Mouse (Mus musculus) thymus, postnatal 36 days (tissue): ENCODE measurements around the gene Ptpn13.

Experiments
- DNase-seq, 2 experiments: peaks; one replicate each; pipeline ENCODE4 v3.0.0; 2022; ENCODE audit warnings: mixed read lengths in 2 of 2

The Ptpn13 gene

DNA sequence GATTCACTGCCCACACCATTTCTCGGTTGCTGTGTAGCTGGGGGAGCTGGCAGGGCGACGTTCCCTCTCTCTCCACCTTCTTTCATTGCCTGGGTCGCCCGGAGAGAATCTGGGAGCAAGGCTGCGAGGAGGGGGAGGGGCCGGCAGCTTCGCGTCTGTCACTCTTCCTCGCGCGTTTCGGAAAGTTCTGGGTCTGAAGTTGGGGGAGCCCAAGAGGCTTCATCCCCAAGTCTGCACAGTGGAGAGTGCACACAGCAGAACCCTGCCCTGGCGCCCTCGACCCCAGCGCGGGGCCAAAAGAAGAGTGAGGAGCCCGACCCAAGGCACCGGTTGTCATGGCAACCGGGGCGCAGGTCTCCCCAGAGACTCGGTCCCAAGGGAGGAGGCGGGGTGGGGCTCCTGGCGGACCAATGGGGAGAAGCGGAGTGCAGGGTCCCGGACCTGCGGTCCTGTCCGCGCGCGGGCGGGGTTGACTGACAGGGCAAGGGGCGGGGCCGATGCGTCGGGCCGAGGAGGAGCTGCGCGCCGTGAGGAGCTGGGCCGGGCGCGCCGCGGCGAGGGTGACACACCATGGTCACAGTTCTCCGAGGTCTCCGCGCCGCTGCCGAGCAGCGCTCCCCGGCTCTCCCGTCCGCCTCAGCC is at the start of gene Ptpn13:
Gene Ptpn13 (plus strand): TSS at position 515 of the 642 bp plus-strand sequence.
- peak; percentile 86 to 92 for DNase-seq

DNA sequence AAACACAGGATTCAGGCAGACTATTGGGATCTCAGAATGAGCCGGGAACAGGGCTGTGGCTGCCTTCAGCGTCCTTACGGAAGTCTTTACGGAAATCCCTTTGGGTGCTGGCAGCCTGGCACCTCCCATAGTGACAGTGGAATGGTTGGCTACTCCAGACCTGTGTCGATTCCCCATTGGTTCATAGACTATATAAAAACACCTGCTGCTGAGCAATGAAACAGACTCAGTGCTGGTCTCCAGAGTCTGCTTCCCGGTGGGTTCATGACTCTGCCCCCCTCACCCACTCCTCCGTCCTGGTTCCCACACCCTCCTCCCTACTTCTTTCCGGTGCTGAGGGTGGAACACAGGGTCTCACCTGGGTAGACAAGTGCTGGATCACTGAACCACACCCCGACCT is 49.8 kb upstream of the Ptpn13 start:
- DNase-seq, result no peak

DNA sequence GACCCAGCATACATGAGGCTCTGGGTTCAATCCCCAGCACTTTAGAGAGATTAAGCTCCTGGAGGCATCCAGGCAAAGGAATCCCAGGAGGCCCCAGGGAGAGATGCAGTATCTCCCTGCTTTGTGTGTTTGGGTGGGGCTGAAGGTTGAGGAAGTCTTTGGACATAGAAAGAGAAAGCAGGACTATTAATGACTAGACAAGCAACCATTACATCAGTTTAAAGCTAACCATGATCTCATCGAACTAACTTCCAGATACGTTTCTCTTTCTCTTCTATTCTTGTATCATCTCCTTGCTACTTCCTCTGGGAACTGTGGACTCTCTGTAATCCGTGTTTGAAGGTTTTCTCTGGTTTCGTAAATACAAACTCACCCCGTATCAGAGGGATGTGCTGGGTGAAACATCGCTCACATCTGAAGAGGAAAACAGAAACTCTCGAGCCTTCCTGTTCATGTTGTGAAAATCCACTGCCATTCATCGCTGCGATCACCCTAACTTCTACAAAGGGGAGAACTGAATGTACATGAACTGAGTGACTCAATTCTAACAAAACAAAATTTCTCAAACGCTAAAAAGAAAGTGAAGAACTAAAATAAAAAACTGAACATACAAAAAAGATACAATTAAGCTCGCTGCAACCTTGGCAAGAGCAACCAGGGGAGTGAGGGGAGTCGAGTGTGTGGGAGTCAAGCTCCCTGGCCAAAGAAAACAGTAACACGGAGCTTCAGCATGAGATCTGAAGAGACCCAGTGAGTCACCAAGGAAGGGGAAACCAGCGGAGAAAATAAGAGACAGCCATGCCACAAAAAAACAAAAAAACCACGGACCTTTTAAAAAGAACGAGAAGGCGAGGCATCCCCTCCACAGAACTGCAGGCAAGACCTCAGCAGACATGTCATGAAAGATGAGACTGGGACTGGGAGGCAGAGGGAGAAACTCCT is 48.4 kb upstream of the Ptpn13 start:
- DNase-seq, result no peak

DNA sequence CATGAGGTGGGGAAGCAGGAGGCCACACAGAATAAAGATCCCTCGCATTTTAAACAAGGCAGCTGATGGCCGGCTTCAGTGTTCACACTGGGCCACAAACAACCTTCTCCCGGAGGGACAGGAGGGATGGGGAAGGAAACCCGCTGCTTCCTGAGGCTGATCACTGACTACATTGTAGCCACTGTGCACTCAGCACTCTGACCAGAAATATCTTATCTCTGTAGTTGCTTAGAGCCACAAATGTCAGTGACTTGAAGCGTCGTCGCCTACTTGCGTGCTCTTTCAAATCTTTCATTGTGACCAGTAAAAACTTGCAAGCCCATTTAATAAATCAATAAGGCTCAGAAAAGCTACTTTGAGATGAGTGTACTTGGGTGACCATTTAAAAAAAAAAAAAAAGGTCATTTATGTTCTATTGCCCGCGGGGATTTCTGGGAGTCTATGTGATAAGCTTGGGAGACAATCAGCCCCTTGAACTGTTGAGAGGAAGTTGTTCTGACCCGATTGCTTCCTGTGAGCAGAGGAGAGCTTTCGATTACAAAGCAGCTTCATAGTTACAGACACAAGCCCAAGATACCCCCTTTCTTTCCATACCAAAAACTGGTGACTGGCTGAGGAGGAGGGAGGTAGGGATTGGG is 47.4 kb upstream of the Ptpn13 start:
- no peak for DNase-seq

DNA sequence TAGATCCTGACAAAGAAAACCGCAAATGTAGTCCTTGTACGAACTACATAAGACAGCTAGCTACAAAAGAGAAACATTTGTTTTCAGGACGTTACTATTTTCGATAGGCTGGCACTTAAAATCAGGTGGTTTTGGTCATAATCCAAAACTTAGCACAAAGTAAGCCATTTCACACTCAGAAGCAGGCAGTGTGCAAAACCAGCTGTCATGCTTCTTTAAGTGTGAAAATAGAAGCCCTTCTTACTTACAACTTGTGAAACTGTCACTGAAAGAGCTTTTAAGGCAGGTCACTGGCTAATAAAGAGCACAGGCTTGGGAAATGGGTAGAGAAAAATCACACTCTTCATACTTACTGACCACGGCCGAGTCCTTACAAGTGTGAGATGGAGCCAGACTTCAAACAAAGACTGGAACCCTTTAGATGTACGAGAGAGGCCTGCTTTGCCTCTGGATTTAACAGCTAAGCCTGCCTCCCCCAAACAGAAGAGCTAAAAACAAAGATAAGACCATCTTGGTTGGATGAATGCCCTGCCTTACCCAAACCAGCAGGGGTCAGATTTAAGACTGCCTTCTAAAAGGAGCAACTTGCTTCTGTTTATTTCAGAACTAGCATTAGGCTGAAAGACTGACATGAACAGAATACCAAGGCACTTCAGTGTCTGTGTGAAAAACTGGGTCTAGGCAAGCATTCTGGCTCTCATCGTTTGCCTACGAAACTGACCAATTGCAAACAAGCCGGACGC is 44.0 kb upstream of the Ptpn13 start:
- no peak for DNase-seq

DNA sequence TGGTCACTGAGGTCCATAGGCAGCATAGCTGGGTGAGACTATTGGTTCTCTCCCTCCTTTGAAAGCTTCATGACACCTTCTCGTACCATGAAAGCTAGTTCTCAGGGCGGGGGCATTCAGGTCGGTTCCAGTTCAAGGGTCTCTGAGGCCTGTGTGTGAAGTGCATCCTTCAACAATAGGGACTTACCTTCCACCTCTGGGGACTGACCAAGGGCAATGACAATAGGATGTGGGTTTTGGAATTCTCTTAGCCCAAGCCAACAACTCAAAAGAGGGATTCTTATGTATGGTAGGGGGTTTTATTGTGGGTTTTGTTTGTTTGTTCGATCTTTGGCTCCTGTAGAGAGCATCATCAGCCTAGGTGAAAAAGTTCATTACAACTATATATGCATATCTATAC is 42.0 kb upstream of the Ptpn13 start:
- DNase-seq, result no peak

DNA sequence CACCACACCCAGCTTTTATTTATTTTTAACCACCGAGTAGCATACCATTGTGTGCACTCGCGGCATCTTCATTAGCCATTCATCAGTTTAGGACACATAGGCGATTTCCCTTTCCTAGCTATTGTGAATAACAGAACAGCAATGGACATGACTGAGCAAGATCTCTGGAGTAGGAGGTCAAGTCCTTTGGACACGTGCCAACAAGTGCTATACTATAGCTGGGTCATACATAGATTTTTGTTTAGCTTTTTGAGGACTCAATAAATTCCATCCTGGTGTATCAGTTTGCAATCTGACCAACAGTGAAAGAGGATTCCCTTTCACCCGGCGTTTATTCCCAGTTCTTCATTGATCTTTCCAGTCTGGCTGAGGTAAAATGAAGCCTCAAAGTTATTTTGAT is 41.0 kb upstream of the Ptpn13 start:
- no peak for DNase-seq

DNA sequence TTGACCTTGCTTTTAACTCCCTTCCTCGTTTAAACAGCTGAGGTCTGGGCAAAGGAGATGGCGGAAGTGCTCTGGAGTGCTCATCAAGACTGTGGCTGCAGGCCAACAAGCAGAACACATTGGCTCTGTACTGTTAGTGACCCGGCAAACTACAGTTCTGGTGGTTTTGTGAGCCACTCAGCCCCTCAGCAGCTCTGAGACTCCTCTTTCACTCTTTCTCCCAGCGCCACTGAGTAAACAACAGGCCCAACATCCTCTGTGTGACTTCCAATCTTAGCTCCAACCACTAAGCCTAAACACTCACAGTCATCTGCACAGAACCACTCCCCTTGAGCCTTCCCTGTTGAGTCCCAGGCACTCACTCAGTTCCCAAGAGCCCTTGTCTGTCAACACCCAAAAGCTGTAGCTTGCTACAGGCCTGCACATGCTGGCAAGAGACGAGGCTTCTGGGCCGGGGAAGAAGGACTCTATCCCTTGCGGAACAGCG is 37.4 kb upstream of the Ptpn13 start:
- no peak for DNase-seq

- DNase-seq, result no peak
Measured at GRCm38 (mm10) chr5:103389415-103389814, 35.6 kb upstream of the Ptpn13 start.

GRCm38 (mm10) chr5:103393220-103393619 is 31.8 kb upstream of the Ptpn13 start:
- no peak for DNase-seq

DNA sequence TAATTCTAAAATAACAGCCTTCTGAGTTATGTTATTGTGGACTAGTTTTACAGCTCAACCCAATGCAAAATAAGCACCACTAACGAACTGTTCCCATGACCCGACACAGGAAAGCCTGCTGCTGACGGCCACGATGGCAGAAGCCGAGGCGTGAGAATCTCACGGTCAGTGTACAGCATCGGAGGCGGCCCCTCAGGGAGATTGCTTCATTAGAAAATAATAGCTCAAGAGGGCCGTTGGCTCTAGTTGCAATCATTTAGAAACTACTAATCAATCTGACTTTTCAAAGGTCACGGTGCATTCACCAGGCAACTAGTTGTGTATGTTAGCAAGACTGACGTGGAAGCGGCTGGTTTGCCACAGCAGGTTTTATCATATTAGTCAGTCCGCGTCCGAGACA is 31.2 kb upstream of the Ptpn13 start:
- no peak for DNase-seq

- DNase-seq, result no peak
Measured at GRCm38 (mm10) chr5:103395683-103396082, 29.3 kb upstream of the Ptpn13 start.

GRCm38 (mm10) chr5:103397429-103397828 is 27.6 kb upstream of the Ptpn13 start:
- no peak for DNase-seq

DNA sequence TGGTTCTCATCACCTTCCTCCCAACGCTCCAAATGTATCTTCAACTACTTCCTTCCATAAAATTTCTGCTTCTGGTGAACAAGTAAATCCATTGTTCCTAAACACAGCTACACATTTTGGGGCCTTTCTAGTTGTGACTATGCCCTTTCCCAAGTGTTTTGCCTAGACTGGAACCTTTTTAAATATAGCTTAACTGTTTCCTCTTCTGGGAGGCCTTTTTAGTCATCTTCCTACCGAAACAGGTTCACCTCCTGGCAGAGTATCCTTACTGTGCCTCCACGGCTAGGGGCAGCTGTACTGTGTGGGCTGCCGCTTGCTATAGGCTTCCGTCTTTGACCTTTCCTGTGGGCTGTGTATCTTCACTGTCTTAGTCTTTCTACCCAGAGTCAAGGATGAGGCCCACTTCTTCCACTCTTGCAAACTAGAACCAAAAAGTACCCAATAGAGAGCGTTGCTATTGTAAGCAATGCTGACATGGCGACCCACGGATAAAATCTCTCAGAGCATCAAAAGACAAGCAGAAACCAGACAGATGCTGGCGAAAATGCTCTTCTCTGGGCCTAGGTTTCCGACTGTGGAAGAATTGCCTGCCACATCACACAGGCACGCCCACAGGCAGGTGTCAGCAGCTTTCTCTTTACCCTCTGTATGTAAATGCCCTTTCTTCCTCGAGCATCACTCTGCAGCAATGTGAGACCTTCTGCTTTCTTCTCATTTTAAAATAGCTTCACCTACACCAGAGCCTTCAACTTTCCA is 20.6 kb upstream of the Ptpn13 start:
- peak; percentile 20 to 41 for DNase-seq

- no peak for DNase-seq
Measured at GRCm38 (mm10) chr5:103405921-103406320, 19.1 kb upstream of the Ptpn13 start.

DNA sequence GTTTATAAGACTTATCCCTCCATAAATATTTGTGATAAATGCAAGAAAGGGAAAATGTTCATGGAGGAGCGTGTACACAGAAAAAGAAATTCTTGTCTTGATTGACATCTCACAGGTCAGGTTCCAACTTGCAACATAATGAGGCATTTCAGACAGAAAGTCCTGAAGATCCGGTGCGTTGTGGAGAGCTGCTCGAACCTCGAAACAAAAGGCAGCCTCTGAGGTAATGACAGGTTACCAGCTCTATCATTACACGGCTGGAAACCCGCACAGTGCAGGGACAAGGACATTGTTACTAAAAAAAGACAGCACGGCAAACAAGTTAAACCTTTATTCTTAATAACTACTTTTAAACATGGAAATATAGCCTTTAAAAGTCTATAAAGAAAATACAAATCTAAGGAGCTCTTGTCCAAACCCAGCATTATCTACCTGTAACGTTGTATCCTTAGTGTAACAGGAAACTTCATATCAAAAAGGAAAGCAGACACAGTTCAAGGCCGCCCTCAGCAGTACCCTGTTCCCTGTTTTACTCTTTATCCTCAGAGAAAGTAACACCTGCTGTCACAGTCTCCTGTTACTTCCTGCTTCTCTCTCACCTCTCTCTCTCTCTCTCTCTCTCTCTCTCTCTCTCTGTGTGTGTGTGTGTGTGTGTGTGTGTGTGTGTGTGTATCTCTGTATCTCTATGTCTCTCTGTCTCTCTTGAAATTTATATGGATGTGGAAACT is 12.8 kb upstream of the Ptpn13 start:
- no peak for DNase-seq

- no peak for DNase-seq
Measured at GRCm38 (mm10) chr5:103414542-103414941, 10.4 kb upstream of the Ptpn13 start.

- DNase-seq, result no peak
Measured at GRCm38 (mm10) chr5:103418009-103418408, 7.0 kb upstream of the Ptpn13 start.

- DNase-seq, result no peak
Measured at GRCm38 (mm10) chr5:103418886-103419285, 6.1 kb upstream of the Ptpn13 start.

GRCm38 (mm10) chr5:103420568-103420967 is 4.4 kb upstream of the Ptpn13 start:
- DNase-seq, result no peak

- DNase-seq, result no peak
Measured at GRCm38 (mm10) chr5:103422609-103423008, 2.4 kb upstream of the Ptpn13 start.
